Mouse (Mus musculus): ENCODE results near the gene Ptprg. TPM values are rescaled to one million over a fixed set of nuclear protein-coding genes. Genes with fewer than 3 reads are reported as not detected.

Gene Ptprg
- polyA plus RNA-seq, 1 experiment from 2014 or later: 47.5 TPM

DNA sequence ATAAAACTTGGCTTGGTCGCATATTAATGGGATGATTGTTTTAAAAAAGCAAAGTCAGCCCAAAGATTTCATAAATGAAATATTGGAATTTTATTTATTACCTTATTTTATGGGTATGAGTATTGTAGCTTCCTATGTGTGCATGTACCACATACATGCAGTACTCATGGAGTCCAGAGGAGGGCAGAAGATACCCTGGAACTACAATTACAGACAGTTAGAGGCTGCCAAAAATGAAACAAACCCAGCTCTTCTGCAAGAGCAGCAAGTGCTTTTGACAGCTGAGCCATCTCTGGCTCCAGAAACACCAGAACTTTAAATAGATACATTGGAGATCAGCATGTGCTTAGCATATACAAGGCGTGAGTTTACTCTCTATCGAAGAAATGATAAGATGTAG, 592.6 kb downstream of the Ptprg start:
- no peak overlapping the region for H3K9ac ChIP-seq
- ATAC-seq (ENCODE audit: low FRiP score): no peak
- H3K4me3 ChIP-seq: no peak overlapping the region
- H3K36me3 ChIP-seq: peaks cover 6% of the 10 kb centered on the region; the same call in 1 of the 2 replicates
- H3K27ac ChIP-seq: no peak overlapping the region
- 98% methylated on average over 3 of the region's 3 CpGs for WGBS
- H3K9me3 ChIP-seq: no peaks in the 10 kb centered on the region
- no peak overlapping the region for H3K4me2 ChIP-seq
- no peaks in the 10 kb centered on the region for H3K27me3 ChIP-seq
- peaks cover 16% of the 10 kb centered on the region for H3K4me1 ChIP-seq (replicated peaks)

DNA sequence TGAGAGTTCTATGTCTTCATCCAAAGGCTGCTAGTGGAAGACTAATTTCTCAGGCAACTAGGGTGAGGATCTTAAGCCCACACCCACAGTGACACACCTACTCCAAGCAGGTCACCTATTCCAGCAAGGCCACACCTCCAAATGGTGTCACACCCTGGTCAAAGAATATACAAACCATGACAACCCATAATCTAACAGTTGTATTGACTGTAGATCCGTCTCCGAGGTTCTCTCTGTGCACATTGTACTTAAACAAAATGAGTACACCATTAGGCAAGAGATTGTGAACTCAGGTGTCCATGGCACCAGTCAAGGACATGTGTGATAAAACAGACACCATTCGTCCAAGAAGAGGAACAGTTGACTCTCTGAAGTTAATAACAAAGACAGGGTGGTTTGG, 596.2 kb downstream of the Ptprg start:
- ATAC-seq (ENCODE audit: low FRiP score): no peak
- no peak overlapping the region for H3K4me2 ChIP-seq
- peaks cover 5% of the 10 kb centered on the region for H3K4me1 ChIP-seq (replicated peaks)
- H3K36me3 ChIP-seq: peaks cover 7% of the 10 kb centered on the region
- no peak overlapping the region for H3K4me3 ChIP-seq
- no peaks in the 10 kb centered on the region for H3K27me3 ChIP-seq
- H3K27ac ChIP-seq: no peak overlapping the region
- 90% methylated on average over 3 of the region's 3 CpGs for WGBS
- no peak overlapping the region for H3K9ac ChIP-seq
- H3K9me3 ChIP-seq: no peaks in the 10 kb centered on the region

- Histone ChIP-seq H3K27me3 (no peaks in the 10 kb centered on the region), H3K4me3 (no peak overlapping the region), H3K4me2 (no peak overlapping the region), H3K9ac (no peak overlapping the region), H3K36me3 (peaks cover 7% of the 10 kb centered on the region; the same call in 1 of the 2 replicates), H3K4me1 (replicated peaks) (peaks cover 5% of the 10 kb centered on the region), H3K27ac (no peak overlapping the region), H3K9me3 (no peaks in the 10 kb centered on the region)
- 48% methylated on average over 3 of the region's 3 CpGs for WGBS
- peak; percentile 83 for ATAC-seq (ENCODE audit: low FRiP score)
Observed at GRCm38 (mm10) chr14:12151927-12152326, 598.6 kb downstream of the Ptprg start.

GRCm38 (mm10) chr14:12152748-12153147, 599.4 kb downstream of the Ptprg start:
- Histone ChIP-seq H3K27ac (no peak overlapping the region), H3K4me2 (no peak overlapping the region), H3K4me3 (no peak overlapping the region), H3K9me3 (no peaks in the 10 kb centered on the region), H3K9ac (no peak overlapping the region), H3K36me3 (peaks cover 7% of the 10 kb centered on the region; the same call in 1 of the 2 replicates), H3K4me1 (replicated peaks) (peaks cover 5% of the 10 kb centered on the region), H3K27me3 (no peaks in the 10 kb centered on the region)
- no peak; the same call in 1 of the 2 replicates for ATAC-seq (ENCODE audit: low FRiP score)
- WGBS: 98% methylated on average over 6 of the region's 6 CpGs

GRCm38 (mm10) chr14:12153599-12153998, 600.3 kb downstream of the Ptprg start:
- peaks cover 5% of the 10 kb centered on the region for H3K4me1 ChIP-seq (replicated peaks)
- ATAC-seq (ENCODE audit: low FRiP score): no peak
- no peak overlapping the region for H3K27ac ChIP-seq
- no peak overlapping the region for H3K4me3 ChIP-seq
- H3K9ac ChIP-seq: no peak overlapping the region
- WGBS: 77% methylated on average over 13 of the region's 13 CpGs
- no peaks in the 10 kb centered on the region for H3K27me3 ChIP-seq
- H3K36me3 ChIP-seq: peaks cover 7% of the 10 kb centered on the region; the same call in 1 of the 2 replicates
- no peak overlapping the region for H3K4me2 ChIP-seq
- no peaks in the 10 kb centered on the region for H3K9me3 ChIP-seq

DNA sequence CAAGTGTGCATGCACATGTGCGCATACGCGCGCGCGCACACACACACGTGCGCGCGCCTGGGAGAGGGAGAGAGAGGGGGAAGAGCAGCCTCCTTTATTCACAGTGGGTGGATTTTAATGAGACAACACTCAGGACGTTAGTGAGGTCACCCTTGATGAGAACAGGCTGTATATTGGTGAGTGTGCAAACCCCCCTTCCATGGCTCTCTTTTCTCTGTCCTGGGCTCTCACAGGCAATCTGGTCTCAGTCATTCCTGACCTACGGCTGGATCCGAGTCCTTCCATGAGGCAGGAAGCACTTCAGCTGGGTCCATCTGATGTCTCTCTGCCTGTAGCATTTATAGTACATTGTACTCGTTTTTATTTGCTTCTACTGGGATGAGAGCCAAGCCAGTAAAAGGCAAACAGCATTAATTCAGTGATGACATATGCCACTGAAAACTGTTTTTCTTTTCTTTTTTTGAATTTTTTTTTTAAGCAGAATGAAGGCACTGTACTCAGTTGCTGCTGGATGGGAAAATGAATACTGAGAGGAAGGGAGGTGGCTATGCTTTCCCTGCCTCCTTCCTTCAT, 608.5 kb downstream of the Ptprg start:
- ATAC-seq (ENCODE audit: low FRiP score): no peak
- Histone ChIP-seq H3K27me3 (no peaks in the 10 kb centered on the region), H3K36me3 (peaks cover 13% of the 10 kb centered on the region), H3K4me1 (replicated peaks) (peaks cover 13% of the 10 kb centered on the region; the same call in 1 of the 2 replicates), H3K27ac (no peak overlapping the region), H3K4me3 (no peak overlapping the region), H3K9ac (no peak overlapping the region), H3K9me3 (no peaks in the 10 kb centered on the region), H3K4me2 (no peak overlapping the region)
- WGBS: 87% methylated on average over 14 of the region's 14 CpGs

DNA sequence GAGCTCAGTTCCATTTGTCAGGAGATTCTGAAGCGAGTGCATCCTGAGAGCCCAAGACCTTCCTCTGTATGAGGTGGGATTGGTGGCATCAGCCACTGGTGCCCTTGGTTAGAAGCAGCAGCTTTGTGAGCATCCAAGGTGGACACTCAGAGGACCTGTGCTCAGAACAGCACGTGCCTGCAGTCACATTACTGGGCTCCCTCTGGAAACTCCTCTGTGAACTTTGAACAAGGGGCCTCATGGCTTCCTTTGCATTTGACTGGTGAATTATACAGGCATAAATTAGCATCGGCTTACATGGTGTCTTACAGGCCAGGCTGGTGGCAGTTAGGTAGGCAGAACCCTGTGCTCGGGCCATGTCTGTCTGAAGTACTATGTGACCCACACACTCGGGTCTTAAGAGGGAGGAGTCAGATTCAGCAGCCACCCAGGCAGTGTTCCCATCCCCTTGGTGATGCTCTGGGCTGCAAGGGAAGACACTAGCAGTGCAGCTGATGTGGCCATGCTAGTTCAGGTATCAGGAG, 609.1 kb downstream of the Ptprg start:
- ATAC-seq (ENCODE audit: low FRiP score): no peak
- H3K4me1 ChIP-seq (replicated peaks): peaks cover 13% of the 10 kb centered on the region; the same call in 1 of the 2 replicates
- H3K27me3 ChIP-seq: no peaks in the 10 kb centered on the region
- no peak overlapping the region for H3K4me2 ChIP-seq
- H3K4me3 ChIP-seq: no peak overlapping the region
- no peak overlapping the region for H3K27ac ChIP-seq
- no peak overlapping the region for H3K9ac ChIP-seq
- WGBS: 68% methylated on average over 5 of the region's 5 CpGs
- peaks cover 15% of the 10 kb centered on the region for H3K36me3 ChIP-seq
- no peaks in the 10 kb centered on the region for H3K9me3 ChIP-seq

GRCm38 (mm10) chr14:12163196-12163595, 609.9 kb downstream of the Ptprg start:
- ATAC-seq (ENCODE audit: low FRiP score): no peak
- Histone ChIP-seq H3K9me3 (no peaks in the 10 kb centered on the region), H3K4me1 (replicated peaks) (peaks cover 13% of the 10 kb centered on the region; the same call in 1 of the 2 replicates), H3K27me3 (no peaks in the 10 kb centered on the region), H3K9ac (no peak overlapping the region), H3K36me3 (peaks cover 22% of the 10 kb centered on the region), H3K27ac (no peak overlapping the region), H3K4me2 (no peak overlapping the region), H3K4me3 (no peak overlapping the region)
- 85% methylated on average over 4 of the region's 4 CpGs for WGBS

GRCm38 (mm10) chr14:12167215-12167614, 613.9 kb downstream of the Ptprg start:
- H3K27me3 ChIP-seq: no peaks in the 10 kb centered on the region
- H3K9ac ChIP-seq: no peak overlapping the region
- H3K4me2 ChIP-seq: no peak overlapping the region
- H3K4me3 ChIP-seq: no peak overlapping the region
- peaks cover 31% of the 10 kb centered on the region for H3K36me3 ChIP-seq
- H3K27ac ChIP-seq: no peak overlapping the region
- ATAC-seq (ENCODE audit: low FRiP score): no peak
- whole genome bisulfite sequencing: 90% methylated on average over 4 of the region's 4 CpGs
- H3K4me1 ChIP-seq (replicated peaks): peaks cover 5% of the 10 kb centered on the region; the same call in 1 of the 2 replicates
- H3K9me3 ChIP-seq: no peaks in the 10 kb centered on the region

DNA sequence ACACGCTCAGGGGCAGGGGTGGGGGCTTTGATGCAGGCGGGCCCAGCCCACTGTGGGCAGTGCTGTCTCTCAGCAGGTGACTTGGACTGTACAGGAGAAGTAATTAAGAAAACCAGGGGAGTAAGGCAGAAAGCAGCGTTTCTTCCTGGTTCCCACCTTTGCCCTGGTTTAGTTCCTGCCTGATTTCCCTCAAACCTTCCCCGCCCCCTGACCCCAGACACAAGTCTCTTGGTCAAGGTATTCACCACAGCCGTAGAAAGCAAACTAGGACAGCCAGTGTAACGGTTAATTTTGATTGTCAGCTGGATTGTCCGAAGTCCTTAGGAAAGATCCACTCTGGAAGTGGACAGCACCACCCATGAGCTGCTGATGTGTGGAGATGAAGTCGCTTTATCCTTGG, 614.3 kb downstream of the Ptprg start:
- no peak overlapping the region for H3K9ac ChIP-seq
- no peak overlapping the region for H3K4me2 ChIP-seq
- H3K9me3 ChIP-seq: no peaks in the 10 kb centered on the region
- WGBS: 73% methylated on average over 8 of the region's 8 CpGs
- H3K27me3 ChIP-seq: no peaks in the 10 kb centered on the region
- peaks cover 31% of the 10 kb centered on the region for H3K36me3 ChIP-seq
- no peak for ATAC-seq (ENCODE audit: low FRiP score)
- no peak overlapping the region for H3K4me3 ChIP-seq
- no peak overlapping the region for H3K27ac ChIP-seq
- H3K4me1 ChIP-seq (replicated peaks): peaks cover under 1% of the 10 kb centered on the region; the same call in 1 of the 2 replicates

DNA sequence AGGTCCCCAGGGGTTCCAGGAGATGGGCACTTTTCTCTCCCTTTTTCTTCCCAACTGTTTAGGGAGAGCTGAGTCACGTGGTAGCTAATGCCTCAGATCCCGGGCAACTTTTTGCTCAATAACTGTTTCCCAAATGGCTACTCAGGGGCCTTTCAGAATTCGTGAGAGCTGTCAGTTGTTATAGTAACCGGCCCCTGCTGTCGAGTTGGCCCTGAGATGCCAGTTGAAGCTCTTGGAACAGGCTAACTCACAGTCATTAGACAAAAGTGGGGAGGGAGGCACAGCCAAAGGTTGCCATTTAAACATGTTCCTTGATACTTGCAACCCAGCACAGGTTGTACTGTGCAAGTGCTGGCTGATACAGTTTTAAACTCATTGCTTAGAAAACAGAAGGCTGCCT, 624.1 kb downstream of the Ptprg start:
- Histone ChIP-seq H3K27ac (peak overlapping the region; percentile 52), H3K4me2 (no peak overlapping the region), H3K9ac (no peak overlapping the region), H3K4me1 (replicated peaks) (peaks cover 19% of the 10 kb centered on the region), H3K4me3 (no peak overlapping the region), H3K36me3 (0 out of 2 replicates have a peak, but pooled peaks cover 7% of the 10 kb centered on the region), H3K9me3 (no peaks in the 10 kb centered on the region), H3K27me3 (no peaks in the 10 kb centered on the region)
- peak; percentile 58 for ATAC-seq (ENCODE audit: low FRiP score)
- WGBS: 20% methylated on average over 5 of the region's 5 CpGs

DNA sequence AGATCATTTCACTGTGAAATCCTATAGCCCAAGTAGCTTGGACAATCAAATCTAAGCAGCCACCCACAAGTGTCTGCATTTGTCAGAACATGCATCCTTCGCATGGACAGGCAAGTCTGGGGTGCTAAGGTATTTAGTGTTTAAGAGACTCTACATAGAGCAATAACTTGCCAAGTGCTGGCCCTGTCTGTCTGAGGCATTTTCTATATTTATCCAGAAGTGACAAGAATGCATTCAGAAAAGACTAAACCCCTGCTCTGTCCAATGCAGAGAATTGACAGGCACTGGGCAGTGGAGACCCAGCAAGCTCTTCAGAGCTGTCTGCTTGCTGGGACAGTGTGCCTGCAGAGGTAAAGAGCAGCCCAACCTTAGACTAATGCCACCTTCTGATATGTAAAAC, 625.3 kb downstream of the Ptprg start:
- Histone ChIP-seq H3K36me3 (0 out of 2 replicates have a peak, but pooled peaks cover 7% of the 10 kb centered on the region), H3K27ac (no peak overlapping the region), H3K27me3 (no peaks in the 10 kb centered on the region), H3K4me3 (no peak overlapping the region), H3K4me2 (no peak overlapping the region), H3K4me1 (replicated peaks) (peaks cover 22% of the 10 kb centered on the region), H3K9me3 (no peaks in the 10 kb centered on the region), H3K9ac (no peak overlapping the region)
- 91% methylated on average over 1 of the region's 1 CpGs for WGBS
- no peak for ATAC-seq (ENCODE audit: low FRiP score)

- Histone ChIP-seq H3K9me3 (no peaks in the 10 kb centered on the region), H3K27ac (no peak overlapping the region), H3K9ac (no peak overlapping the region), H3K4me2 (no peak overlapping the region), H3K36me3 (0 out of 2 replicates have a peak, but pooled peaks cover 7% of the 10 kb centered on the region), H3K27me3 (no peaks in the 10 kb centered on the region), H3K4me3 (no peak overlapping the region), H3K4me1 (replicated peaks) (peaks cover 33% of the 10 kb centered on the region)
- 75% methylated on average over 3 of the region's 3 CpGs for WGBS
- no peak for ATAC-seq (ENCODE audit: low FRiP score)
Observed at GRCm38 (mm10) chr14:12180116-12180515, 626.8 kb downstream of the Ptprg start.
